Mouse (Mus musculus): ENCODE measurements around the gene Kif3a.

- TF ChIP-seq CTCF (IDR thresholded peaks at IDR 0.05; ENCODE audit: extremely low read depth, insufficient read depth, low read length), result no peak
- TF ChIP-seq POLR2A (IDR thresholded peaks at IDR 0.05; ENCODE audit: extremely low read depth, insufficient read depth, low read length), result no peak
These were observed 67.4 kb downstream of the Kif3a start, which contains the start of gene Il13 for GRCm38 (mm10) chr11:53634556-53634955.
